Mouse (Mus musculus) spleen, postnatal 36 days (tissue): ENCODE measurements around the gene Mms19.

Source experiments
- DNase-seq, 2 experiments: peaks; one replicate each; pipeline ENCODE4 v3.0.0; 2022; ENCODE audit warnings: low spot score in 2 of 2, mixed read lengths in 1 of 2

The Mms19 gene

DNA sequence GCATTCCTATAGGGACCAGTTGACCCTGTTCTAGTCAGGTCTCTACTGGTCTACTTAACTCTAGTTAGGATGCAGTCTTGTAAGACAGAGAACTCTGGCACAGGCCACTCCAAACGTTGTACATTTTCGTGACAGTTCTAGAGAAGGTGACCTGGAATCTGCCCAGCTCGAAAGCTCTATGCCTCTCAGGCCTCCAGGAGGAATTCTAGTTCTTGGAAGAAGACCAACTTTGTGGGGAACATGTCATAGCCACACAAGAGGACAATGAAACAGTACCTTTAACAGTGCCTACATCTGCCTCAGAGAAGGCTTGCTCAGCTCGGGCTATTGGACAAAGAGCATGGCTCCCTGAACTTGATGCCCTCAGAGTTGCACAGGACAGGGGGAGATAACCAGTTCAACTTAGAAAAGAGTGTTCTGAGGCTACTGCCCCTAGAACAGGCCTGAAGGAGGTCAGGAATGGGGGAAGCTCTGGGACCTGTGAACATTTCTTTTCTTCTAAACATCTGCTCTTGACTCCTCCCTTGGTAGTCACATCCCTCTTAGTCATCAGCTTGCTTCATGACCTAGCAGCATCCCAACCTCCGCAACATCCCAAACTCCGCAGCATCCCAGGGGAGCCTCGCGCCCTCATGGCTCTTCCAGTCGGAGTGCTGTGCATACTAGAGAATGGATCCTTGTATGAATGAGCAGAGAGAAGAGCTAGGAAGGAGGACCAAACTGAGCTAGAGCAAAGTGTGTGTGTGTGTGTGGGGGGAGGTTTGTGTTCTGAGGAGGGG is 18.0 kb upstream of the Mms19 start:
- DNase-seq: no peak

DNA sequence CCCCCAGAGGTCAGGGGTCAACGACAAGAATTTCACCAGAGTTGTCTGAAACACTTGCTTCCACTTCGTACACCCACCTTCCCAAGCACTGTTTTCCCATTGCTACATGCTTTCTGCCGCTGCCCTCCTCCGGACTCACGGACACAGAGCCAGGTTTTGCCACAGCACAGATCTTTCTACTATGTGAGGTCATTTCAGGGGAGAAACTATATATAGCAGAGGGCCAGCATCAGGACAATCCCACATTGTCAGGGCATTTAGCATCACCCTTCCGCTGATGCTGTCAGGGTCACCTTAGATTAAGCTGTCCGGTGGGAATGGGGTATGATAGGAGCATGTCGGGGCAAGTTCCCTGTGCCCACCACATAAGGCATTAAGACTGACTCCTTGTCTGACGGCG is 16.1 kb upstream of the Mms19 start:
- no peak for DNase-seq

DNA sequence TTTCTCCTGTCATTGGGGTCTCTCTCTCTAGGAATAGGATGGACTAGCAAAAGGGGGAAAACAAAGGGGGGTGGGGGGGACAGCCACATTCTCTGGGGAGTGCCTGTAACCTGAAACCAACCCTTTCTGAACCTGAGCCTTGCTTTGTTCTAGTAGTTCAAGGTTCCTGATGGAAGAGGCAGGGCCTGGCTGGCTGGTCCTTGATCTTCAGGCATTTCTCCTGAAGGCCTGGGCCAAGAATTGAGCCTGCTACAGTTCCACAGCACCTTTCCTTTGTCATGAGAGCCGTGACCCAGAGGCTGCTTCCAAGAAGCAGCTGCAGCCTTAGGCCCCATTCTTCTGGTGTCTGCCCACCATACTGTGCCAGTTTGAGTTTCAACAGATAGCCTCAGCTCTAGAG is 14.5 kb upstream of the Mms19 start:
- DNase-seq: no peak

DNA sequence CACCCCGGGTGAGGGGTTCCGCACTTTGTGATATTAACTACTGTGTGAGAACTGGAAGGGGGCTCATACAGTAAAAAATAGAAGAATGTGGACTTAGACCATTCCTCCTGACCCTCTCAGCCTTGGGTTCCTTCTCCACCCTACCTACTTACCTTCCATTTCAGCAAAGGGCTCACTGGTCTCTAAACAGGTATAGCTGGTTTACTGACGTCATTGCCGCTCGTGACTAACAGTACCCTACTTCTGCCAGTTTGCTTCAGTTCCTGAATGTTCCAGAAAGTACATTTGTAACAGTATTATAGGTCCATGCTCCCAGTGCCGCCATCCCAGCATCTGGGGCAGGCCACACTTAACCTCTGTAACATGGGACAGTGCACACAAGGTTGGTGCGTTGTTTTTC is 13.1 kb upstream of the Mms19 start:
- no peak for DNase-seq

DNA sequence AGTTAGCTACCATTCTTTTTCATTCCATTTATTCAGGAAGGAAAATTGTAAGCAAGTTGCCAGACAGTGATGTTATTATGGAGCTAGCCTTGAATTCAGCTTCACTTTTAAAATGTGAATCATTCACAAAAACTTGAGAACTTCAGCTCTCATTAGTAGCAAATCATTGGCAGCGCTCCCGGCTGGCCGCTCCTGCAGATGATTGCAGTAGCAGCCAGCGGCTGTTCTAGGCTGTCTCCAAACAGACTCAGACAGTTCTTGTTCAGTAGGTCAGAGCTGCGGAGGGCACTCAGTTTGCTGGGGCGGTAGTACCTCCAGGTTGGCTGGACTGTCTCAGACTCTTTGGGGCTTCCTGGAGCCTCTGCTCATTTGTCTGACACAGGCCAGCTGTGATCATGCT is 12.5 kb upstream of the Mms19 start:
- no peak for DNase-seq

DNA sequence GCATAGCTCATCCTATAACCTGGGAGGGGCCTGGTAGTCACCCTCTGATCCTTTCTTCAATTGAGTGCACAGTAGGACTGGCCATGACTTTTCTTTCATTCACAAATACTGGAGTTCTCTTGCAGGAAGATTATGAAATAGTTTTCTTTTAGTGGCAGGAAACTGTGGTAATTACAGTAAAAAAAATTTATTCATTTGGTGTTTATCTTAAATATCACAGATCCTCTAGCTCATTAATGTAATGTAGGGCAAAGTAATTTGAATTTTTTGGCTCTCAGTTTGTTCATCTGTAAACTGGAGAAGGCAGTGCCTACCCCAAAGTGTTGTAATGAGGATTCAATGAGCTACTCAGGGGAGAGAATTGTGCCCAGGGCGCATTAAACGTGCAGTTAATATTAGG is 12.0 kb upstream of the Mms19 start:
- DNase-seq: no peak

DNA sequence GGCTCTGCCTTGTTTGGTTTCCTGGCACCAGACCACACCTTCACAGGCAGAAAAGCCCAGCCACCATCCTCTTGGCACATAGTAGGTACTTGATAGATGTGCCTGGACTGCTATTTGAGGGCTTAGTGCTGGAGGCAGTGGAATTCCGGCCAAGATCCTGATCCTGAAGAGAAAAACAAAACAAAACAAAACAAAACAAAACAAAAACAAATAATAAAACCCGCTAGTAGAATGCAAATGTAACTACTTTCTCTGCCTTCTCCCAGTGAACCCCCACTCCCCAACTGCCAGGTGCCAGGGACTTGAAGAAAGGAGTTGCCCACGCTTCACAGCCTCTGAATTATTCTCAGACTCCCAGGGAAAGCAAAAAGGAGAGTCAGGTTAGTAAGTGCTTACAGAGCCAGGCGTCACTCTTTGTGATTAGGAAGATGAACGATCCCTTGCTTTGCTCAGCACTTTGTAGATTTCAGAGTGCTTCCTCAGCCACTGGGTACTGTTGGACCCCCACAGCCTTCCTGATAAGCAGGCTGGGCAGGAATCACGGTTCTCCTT is 11.0 kb upstream of the Mms19 start:
- DNase-seq: no peak

DNA sequence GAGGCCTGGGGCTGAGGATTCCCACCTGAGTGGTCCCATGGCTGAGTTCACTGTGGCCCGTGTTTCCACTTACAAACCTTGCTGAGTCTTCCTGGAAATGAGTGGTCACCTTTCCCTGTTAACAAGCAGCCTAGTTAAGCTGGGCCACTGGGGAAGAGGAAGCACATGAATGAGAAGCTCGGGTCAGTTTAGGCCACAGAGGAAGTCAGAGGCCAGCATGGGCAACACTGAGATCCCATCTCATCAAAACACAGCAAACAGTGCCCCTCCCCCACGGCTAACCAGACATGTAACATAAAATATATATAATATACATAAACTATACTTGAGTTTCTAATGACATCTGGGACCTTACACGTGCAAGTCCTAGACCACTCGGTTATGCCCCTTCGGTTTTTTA is 8.9 kb upstream of the Mms19 start:
- DNase-seq: peak in 1 of 2 experiments; percentile 15

DNA sequence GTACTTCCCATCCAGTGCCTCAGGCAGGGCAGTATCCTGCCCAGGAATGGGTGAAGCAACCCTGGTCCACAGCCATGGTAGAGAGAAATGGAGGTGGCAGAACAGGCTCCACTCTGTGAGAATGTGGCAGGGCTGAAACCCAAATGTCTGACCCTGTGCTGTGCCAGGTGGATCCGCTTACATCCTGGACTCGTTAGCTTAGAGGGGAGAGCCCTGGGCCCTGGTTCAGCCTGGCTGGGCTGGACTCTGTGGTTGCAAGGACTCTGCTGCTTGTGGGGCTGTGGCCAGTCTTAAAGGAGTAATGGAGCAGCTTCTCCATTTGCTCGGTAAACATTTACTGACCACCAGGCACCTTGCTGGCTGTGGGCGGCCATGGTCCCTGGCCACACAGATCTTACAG is 6.2 kb upstream of the Mms19 start:
- no peak for DNase-seq

DNA sequence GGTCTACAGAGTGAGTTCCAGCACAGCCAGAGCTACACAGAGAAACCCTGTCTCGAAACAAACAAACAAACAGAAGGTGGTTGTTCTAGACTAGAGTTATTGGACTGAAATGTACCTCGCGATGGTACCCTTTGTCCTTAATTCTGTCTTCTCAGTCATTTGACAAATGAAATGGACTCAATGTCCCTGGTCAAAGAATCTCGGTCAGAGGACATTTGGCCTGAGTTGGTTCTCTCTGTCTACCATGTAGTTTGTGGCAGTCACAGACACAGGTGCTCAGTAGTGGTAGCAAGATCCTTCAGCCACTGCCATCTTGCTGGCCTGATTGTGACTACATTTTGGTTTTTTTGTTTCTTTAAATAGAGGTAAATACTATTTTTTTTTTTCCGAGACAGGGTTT is 5.0 kb upstream of the Mms19 start:
- DNase-seq: no peak

DNA sequence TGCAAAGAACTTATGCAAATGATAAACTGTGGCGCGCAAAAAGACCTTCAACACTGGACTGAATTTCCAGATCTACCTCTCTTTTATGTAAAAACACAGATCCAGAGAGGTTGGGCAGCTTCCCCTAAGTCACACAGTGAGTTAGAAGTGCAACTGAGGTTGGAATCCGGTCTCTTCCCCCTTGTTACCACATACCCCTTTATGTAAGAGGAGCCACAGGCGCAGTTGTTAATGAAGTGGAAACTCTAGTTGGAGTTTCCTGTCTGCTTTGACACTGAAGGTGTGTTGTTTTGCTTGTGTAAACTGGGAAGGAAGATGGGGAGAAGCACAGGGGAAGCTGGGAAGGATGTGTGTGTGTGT is 1.8 kb upstream of the Mms19 start:
- peak in 1 of 2 experiments; percentile 13 for DNase-seq

DNA sequence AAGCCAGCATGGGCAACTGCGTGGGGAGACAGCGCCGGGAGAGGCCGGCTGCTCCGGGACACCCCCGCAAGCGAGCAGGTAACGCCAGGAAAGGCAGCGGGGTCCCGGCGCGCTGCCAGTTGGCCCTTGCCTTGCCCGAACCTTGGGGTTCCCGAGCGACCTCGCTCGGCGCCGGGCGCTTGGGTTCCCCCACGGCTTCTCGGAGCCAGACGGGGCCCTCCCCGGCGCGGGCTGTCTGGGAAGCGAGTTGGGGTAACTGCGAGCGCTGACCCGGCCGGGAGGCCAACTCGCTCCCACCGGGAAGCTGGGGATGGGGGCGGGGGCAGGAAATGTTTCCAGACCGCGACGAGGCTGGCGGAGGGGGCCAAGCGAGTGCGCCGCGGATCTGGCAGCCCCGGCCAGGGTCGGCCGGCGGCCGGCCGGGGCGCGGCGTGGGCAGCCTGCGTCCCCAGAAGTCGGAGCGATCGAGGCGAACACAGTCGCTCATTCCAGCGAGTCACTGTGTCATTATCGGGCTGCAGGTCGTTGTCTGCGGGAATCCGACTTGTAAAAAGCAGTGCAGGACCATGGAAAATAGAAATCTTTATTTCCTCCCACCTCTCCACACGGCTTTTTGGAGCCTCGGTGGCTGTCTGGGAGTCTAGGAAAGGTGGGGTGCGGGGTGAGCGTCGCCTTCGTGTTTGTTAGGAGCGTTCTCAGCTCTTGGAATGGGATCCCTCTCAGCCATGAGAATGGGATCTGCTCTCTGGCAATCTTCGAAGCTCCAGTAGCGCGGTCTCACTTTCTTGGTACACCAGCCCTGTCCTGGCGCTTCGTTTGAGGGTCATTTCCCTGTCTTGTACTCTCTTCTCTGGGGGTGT is 1.2 kb upstream of the Mms19 start:
- DNase-seq: peak in 1 of 2 experiments; percentile 10

DNA sequence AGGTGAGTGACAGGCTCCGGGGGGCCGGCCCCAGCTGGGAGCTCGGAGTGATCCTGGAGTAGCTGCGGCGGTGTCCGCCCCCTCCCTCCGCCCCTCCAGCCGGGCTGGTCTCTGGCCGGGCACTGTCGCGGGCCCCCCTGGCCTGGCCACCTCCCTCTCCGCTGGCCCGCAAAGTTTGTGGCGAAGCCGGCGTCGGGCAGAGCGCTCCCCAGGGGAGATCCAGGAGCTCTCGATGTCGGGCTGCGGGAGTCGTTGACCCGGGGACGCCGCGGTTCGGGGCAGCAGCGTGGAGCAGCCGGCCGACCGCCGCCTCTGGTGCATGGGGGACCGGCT is 604 bp upstream of the Mms19 start, which contains the start of gene Ubtd1:
Gene Ubtd1 (plus strand): TSS at position 169 of the 333 bp plus-strand sequence.
- no peak for DNase-seq

DNA sequence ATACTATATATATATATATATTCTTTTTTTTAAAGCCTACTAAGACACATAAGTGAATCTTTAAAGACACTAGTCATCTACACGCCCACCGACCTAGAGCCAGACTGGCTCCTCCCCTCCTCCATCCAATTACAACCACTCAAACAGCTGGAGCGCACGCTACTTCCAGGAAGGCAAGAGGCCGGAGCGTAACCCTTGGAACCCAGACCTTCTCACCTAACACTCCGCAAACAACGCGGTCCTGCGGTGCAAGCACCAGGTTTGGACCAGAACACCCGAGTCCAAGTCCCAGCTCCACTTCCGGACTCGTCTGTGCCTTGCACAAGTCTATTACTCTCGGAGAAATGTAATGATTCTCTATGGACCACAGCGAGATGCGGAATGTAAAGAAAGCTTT is 537 bp downstream of the Mms19 start:
- DNase-seq: no peak

DNA sequence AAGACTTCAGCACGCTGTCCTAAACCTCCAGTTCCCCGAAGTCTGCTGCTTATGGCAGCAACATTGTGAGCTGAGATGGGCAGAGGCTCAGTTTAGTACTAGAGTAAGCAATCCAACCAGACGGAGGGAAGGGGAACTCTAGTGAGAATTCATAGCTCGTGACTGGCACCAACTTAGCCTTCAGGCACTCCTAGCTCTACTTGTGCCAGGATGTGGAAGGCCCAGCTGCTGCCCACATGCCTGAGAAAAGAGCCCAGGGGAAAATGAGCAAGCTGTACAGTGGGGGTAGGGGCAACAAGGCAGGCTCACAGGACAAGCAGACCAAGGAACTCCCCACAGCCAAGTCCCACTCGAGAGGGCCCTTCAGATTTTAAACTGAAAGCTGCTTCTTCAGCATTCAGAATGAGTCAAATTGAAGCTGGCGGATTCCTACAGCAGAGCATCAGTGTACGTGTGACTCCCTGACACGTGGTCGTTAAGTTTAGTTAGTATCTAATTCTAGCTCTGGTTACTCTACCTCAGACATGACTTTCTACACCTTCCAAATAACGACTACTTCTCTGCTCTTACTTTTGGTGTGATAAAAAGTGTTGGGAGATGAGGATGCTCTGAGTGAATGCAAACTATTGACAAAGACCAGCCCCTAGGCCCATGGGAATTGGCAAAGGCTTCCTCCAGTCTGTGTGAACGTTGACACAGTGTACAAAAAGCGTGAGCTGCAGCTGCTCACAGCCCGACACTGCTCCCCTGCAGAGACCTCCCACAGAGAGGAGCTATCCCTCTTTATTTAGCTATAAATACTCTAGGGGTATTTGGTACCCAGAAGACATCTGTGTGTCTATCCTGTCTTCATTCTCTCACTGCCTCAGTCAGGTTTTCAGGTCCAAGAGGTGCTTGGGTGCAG is 6.8 kb downstream of the Mms19 start:
- DNase-seq: no peak

DNA sequence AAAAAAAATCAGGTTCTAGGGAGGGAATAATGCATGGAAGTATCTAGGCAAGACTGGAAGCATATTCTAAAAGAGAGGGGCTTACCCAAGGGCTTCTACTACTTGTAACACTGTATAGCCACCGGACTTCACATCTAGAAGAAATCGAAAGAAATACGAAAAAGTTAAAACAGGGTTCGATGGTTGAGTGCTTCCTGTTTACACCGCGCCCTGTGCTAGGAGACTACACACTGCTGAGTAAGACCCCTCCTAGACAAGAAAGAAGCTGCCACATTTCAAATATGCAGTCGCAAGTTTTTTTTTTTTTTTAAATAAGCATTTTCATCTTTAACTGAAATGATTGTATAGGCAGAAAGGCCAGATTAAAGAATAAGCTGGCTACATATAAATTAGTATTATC is 11.3 kb downstream of the Mms19 start:
- no peak for DNase-seq

DNA sequence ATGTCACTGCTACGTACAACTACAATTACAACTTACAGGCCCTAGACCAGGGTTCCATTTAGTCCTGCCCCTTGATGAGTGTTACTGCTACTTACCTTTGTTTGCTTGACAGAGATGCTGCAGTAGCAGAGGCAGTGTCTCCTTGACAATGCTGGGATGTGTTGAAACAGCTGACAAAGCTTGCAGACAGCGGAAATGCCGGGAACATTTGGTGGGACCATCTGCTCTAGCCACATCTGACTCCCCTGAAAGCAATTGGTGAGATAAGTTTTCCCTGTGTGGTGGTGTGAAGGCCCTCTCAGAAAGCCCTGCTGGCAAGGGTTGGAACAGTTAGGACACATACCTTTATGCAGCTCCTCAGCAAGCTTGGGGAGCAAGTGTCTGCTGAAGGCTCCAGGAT is 27.4 kb downstream of the Mms19 start:
- no peak for DNase-seq

DNA sequence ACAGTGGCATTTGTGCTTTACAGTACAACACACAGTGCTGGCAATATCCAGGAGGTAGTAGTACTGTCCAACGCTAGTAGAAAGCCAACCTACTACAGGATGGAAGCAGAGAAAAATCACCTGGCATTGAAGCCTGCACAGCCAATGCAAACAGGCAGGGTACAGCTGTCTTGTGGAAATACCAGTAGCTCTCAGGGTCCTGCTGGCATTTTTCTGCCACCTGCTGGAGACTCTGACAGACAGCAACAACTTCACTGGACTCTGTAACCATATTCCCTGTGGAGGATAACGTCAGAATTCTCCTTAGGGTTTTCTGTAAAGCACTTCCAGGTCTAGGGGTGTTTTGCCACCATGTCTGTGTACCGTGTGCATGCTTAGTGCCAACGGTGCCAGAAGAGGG is 28.7 kb downstream of the Mms19 start:
- no peak for DNase-seq

DNA sequence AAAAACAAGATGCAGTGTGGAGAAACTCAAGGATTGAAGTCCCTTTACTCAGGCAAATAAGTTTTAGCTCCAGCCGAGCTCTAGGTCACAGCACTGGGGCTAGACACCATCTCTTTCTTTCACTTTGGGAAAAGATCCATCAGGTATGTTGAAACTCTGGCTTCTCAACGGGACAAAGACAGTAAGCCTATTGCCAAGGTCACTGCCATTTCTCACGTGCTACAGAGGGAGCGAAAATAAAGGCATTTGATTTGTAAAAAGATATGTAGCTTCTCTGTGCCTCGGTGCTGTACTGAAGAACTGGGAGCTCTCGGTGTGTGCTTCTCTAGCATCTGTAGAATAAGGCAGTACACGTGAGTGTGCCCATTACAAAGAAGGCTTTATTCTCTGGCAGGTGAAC is 37.1 kb downstream of the Mms19 start:
- DNase-seq: no peak

DNA sequence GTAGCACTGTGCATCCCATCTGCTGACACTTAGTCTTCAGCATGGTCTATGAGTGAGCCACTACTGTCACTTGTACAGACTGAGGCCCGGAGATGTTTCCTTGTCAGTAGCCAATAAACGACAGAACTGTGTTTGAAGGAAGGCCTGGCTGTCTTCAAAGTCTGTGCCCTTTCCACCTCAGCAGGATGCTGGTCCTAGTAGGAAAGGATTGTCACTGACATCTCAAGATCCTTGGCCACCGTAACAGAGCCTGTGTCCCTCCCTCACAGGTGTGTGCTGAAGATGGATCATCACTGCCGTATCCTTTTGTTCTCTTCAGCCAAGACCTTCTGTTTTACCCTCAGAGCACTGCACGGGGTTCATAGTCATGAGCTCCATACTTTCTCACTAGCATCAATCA is 42.4 kb downstream of the Mms19 start:
- DNase-seq: no peak

DNA sequence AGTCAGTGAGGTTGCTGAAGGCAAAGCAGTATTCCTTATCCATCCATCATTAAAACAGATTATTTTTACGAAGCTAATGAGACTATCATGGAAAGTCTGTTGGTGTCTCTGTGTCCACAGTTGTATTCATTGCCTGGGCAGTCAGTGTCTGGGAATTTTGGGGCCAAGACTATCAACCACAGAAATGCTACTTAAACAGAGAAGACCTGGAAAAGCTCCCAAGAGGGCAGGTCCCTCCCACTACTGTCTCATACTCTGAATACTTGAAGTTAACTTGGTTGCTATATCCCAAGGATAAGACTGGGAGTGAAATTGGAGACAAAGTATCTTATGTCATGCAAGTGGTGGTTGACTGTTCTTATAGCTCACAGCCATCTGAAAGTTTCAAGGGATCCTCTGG is 45.0 kb downstream of the Mms19 start:
- DNase-seq: no peak

DNA sequence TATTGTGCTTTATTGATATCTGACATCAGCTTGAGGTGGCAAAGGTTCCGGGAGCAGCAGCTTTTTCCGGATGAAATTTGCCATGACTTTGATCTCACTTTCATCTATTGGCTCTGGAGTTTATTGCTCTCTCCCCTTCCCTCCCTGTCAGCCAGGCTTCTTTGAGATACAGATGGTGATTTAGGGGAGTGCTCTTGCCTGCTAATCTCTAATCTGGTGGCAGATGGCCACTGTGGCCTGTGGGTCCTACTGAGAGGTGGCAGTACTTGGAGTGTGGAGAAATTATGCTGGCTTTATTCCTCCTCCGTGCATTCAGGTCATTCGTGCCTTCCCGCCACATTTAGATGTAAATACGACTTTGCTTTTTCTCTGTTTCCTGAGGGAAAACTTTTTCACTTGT is 46.8 kb downstream of the Mms19 start:
- DNase-seq: no peak
